ENCODE assay signal across 9 mouse cellular contexts in the genomic region with DNA sequence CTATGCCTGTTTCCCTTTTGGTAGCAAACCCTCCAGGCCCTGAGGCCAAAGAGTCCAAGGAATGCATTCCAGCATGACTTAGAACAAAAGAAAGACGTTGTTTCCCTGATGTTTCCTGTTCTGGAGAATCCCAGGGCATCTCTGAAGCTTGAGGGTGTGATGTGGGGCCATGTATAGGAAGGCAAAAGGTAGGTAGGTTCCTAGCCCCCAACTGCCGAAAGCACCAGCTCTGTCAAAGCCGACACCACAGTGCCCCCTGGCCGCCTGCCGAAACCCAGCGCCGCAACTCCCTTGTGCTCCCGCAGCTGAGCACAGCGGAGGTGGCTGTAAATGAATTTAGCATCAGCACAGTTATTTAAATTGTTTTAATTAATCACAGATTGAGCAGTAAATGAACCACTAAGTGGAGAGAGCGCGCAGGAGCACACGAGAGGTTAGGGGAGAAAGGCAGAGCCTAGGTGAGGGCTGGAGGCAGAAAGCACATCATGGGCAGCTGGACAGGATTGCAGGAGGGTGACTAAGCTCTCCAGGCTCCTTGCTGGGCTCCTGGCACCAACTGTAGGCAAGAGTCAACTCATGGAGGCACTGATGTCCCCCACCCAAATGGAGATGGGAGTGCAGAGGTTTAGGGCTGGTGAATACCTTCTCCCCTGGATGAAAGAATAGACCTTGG. TPM values are rescaled to one million over a fixed set of nuclear protein-coding genes. Genes with fewer than 3 reads are reported as not detected.
A peak's percentile ranks its signal among the peaks of the same experiment; 100 is the strongest.
DNase-seq lines count a peak whose midpoint lies in the region; TF ChIP-seq lines count a peak whose summit lies in the region.
"Had no signal": no experiment of that assay in that cellular context is flagged by ENCODE, and none has a peak within 500 bp of the region (broad histone marks: within the 10 kb centered on the region; RNA-seq: fewer than 3 reads in every experiment).

No protein-coding gene starts in this region.

- intact Hi-C loops in left cerebral cortex, postnatal 4 days (cut with DNase I) = no loop called here

- no peak overlapping the region for H3K4me3 ChIP-seq in layer of hippocampus, adult 2 months
- H3K4me3 ChIP-seq: liver, embryonic 12.5 days had no signal

- peak; percentile 69 for TF ChIP-seq CTCF in layer of hippocampus, adult 2 months (conservative IDR thresholded peaks at IDR 0.05)

- peak; percentile 26 for DNase-seq in left cerebral cortex, postnatal 4 days
- DNase-seq in left cerebral cortex, adult 8-10 months (ENCODE audit: low spot score in 2 of 2) = no peak
- peak; percentile 40 for DNase-seq in embryo, embryonic 10 days (ENCODE audit: low spot score)
- DNase-seq in layer of hippocampus, adult 2 months (ENCODE audit: low spot score in 2 of 2) = peak; percentile 21 to 53
- DNase-seq in retina, postnatal 1 day = peak; percentile 7
- no peak for DNase-seq in gastrocnemius, postnatal 10 days
- DNase-seq in heart, adult 9 months (ENCODE audit: low spot score in 2 of 2) = no peak
- DNase-seq: kidney, adult 11 months had no signal

- no peak overlapping the region; the same call in 1 of the 2 replicates for H3K27ac ChIP-seq in layer of hippocampus, adult 2 months
- H3K27ac ChIP-seq: liver, embryonic 12.5 days had no signal

RNA-seq across cellular contexts. Expression of a gene that starts 25.5 kb away (rescaled TPM):
- total RNA-seq in left cerebral cortex, postnatal 4 days (2021) = not detected
- under 1 TPM in 1 of 4 experiments, not detected in 3; 0.20 TPM for total RNA-seq in left cerebral cortex, adult 8-10 months (2022)
- total RNA-seq in layer of hippocampus, adult 2 months (2021) = not detected
- total RNA-seq in gastrocnemius, postnatal 10 days (2021) = not detected

Comparison
In these comparisons a context has a peak if more than half of its experiments do, and no peak if none do; other contexts are left out.
1. DNase-seq: peak in left cerebral cortex, postnatal 4 days (single experiment), embryo, embryonic 10 days (single experiment), layer of hippocampus, adult 2 months (2 of 2) and retina, postnatal 1 day (single experiment); none in left cerebral cortex, adult 8-10 months (0 of 2), gastrocnemius, postnatal 10 days (single experiment) and heart, adult 9 months (0 of 2).